Mouse (Mus musculus): ENCODE results near the gene Gatc. TPM values are rescaled to one million over a fixed set of nuclear protein-coding genes. Genes with fewer than 3 reads are reported as not detected.
A peak's percentile ranks its signal among the peaks of the same experiment; 100 is the strongest.

Gatc gene
- polyA plus RNA-seq, 1 experiment from 2014 or later: 42.5 TPM

GRCm38 (mm10) chr5:115326875-115327609 lies 13.9 kb downstream of the Gatc start, which contains the start of gene Srsf9:
Gene Srsf9, plus strand, starts transcription at chr5:115327177.
- Histone ChIP-seq H3K9me3 (ENCODE audit: control insufficient read depth, low read length) (no peaks in the 10 kb centered on the region), H3K36me3 (ENCODE audit: control insufficient read depth, insufficient read depth, low read length) (peaks cover 6% of the 10 kb centered on the region; the same call in 1 of the 2 replicates), H3K4me2 (ENCODE audit: low read depth, severe bottlenecking) (peak within 1 kb of the TSS; percentile 75), H3K27ac (replicated peaks; ENCODE audit: low read depth, low read length) (peak within 1 kb of the TSS; percentile 81), H3K9ac (ENCODE audit: low read length) (peak within 1 kb of the TSS; percentile 94), H3K4me1 (ENCODE audit: control insufficient read depth, insufficient read depth, low read length) (peaks cover 10% of the 10 kb centered on the region), H3K4me3 (ENCODE audit: low read depth, low read length) (peak within 1 kb of the TSS; percentile 76), H3K27me3 (ENCODE audit: control insufficient read depth, insufficient read depth, low read length) (no peaks in the 10 kb centered on the region)
- DNase-seq (ENCODE audit: low spot score): peak; percentile 96
- peak; percentile 85 for ATAC-seq (ENCODE audit: insufficient number of reproducible peaks, low FRiP score, low TSS enrichment, low read depth)
- under 1% methylated on average over 79 of the region's 97 CpGs for whole genome bisulfite sequencing

- ATAC-seq (ENCODE audit: insufficient number of reproducible peaks, low FRiP score, low TSS enrichment, low read depth) (peak; percentile 65; the same call in 1 of the 2 replicates), DNase-seq (ENCODE audit: low spot score) (no peak)
- Histone ChIP-seq H3K4me2 (ENCODE audit: low read depth, severe bottlenecking) (peak overlapping the region; percentile 75), H3K9me3 (ENCODE audit: control insufficient read depth, low read length) (no peaks in the 10 kb centered on the region), H3K4me3 (ENCODE audit: low read depth, low read length) (peak overlapping the region; percentile 76), H3K9ac (ENCODE audit: low read length) (peak overlapping the region; percentile 94), H3K4me1 (ENCODE audit: control insufficient read depth, insufficient read depth, low read length) (peaks cover 10% of the 10 kb centered on the region), H3K27me3 (ENCODE audit: control insufficient read depth, insufficient read depth, low read length) (no peaks in the 10 kb centered on the region), H3K36me3 (ENCODE audit: control insufficient read depth, insufficient read depth, low read length) (peaks cover 4% of the 10 kb centered on the region; the same call in 1 of the 2 replicates), H3K27ac (replicated peaks; ENCODE audit: low read depth, low read length) (peak overlapping the region; percentile 81)
- WGBS: 27% methylated on average over 11 of the region's 11 CpGs
Measured at GRCm38 (mm10) chr5:115326256-115326831, 14.6 kb downstream of the Gatc start.

- no peaks in the 10 kb centered on the region for H3K9me3 ChIP-seq (ENCODE audit: control insufficient read depth, low read length)
- peak overlapping the region; percentile 17; the same call in 1 of the 2 replicates for H3K9ac ChIP-seq (ENCODE audit: low read length)
- DNase-seq (ENCODE audit: low spot score) (peak; percentile 73), ATAC-seq (ENCODE audit: insufficient number of reproducible peaks, low FRiP score, low TSS enrichment, low read depth) (peak; percentile 40; the same call in 1 of the 2 replicates)
- H3K4me3 ChIP-seq (ENCODE audit: low read depth, low read length): peak overlapping the region; percentile 24
- H3K36me3 ChIP-seq (ENCODE audit: control insufficient read depth, insufficient read depth, low read length): no peaks in the 10 kb centered on the region
- peaks cover 30% of the 10 kb centered on the region for H3K4me1 ChIP-seq (ENCODE audit: control insufficient read depth, insufficient read depth, low read length)
- no peaks in the 10 kb centered on the region for H3K27me3 ChIP-seq (ENCODE audit: control insufficient read depth, insufficient read depth, low read length)
- H3K4me2 ChIP-seq (ENCODE audit: low read depth, severe bottlenecking): peak overlapping the region; percentile 67
- under 1% methylated on average over 22 of the region's 22 CpGs for WGBS
- H3K27ac ChIP-seq (replicated peaks; ENCODE audit: low read depth, low read length): 0 out of 2 replicates have a peak overlapping the region, but pooled peaks have one; percentile 30
Measured at GRCm38 (mm10) chr5:115319004-115319940, 21.7 kb downstream of the Gatc start.

GRCm38 (mm10) chr5:115317645-115318328 lies 23.2 kb downstream of the Gatc start:
- WGBS: under 1% methylated on average over 10 of the region's 10 CpGs
- H3K9ac ChIP-seq (ENCODE audit: low read length): no peak overlapping the region

GRCm38 (mm10) chr5:115316968-115317644 lies 23.9 kb downstream of the Gatc start:
- DNase-seq (ENCODE audit: low spot score): peak; percentile 65

More at GRCm38 (mm10) chr5:115317645-115318328, 23.2 kb downstream of the Gatc start:
- H3K27ac ChIP-seq (replicated peaks; ENCODE audit: low read depth, low read length): peak overlapping the region; percentile 94
- H3K36me3 ChIP-seq (ENCODE audit: control insufficient read depth, insufficient read depth, low read length): no peaks in the 10 kb centered on the region
- peak; percentile 76 for ATAC-seq (ENCODE audit: insufficient number of reproducible peaks, low FRiP score, low TSS enrichment, low read depth)
- peaks cover 34% of the 10 kb centered on the region for H3K4me1 ChIP-seq (ENCODE audit: control insufficient read depth, insufficient read depth, low read length)
- H3K9me3 ChIP-seq (ENCODE audit: control insufficient read depth, low read length): no peaks in the 10 kb centered on the region
- no peaks in the 10 kb centered on the region for H3K27me3 ChIP-seq (ENCODE audit: control insufficient read depth, insufficient read depth, low read length)
- H3K4me2 ChIP-seq (ENCODE audit: low read depth, severe bottlenecking): peak overlapping the region; percentile 25; the same call in 1 of the 2 replicates
- peak; percentile 78 for DNase-seq (ENCODE audit: low spot score)
- no peak overlapping the region for H3K4me3 ChIP-seq (ENCODE audit: low read depth, low read length)

GRCm38 (mm10) chr5:115313668-115313943 lies 27.4 kb downstream of the Gatc start:
- Histone ChIP-seq H3K4me3 (ENCODE audit: low read depth, low read length) (no peak overlapping the region), H3K9me3 (ENCODE audit: control insufficient read depth, low read length) (no peaks in the 10 kb centered on the region), H3K4me2 (ENCODE audit: low read depth, severe bottlenecking) (no peak overlapping the region), H3K36me3 (ENCODE audit: control insufficient read depth, insufficient read depth, low read length) (no peaks in the 10 kb centered on the region), H3K27ac (replicated peaks; ENCODE audit: low read depth, low read length) (no peak overlapping the region), H3K27me3 (ENCODE audit: control insufficient read depth, insufficient read depth, low read length) (no peaks in the 10 kb centered on the region), H3K9ac (ENCODE audit: low read length) (no peak overlapping the region), H3K4me1 (ENCODE audit: control insufficient read depth, insufficient read depth, low read length) (peaks cover 25% of the 10 kb centered on the region)
- DNase-seq (ENCODE audit: low spot score): no peak
- whole genome bisulfite sequencing: 24% methylated on average over 5 of the region's 5 CpGs
- ATAC-seq (ENCODE audit: insufficient number of reproducible peaks, low FRiP score, low TSS enrichment, low read depth): no peak

More at GRCm38 (mm10) chr5:115316968-115317644, 23.9 kb downstream of the Gatc start:
- H3K4me3 ChIP-seq (ENCODE audit: low read depth, low read length): no peak overlapping the region
- H3K27ac ChIP-seq (replicated peaks; ENCODE audit: low read depth, low read length): peak overlapping the region; percentile 94
- H3K9me3 ChIP-seq (ENCODE audit: control insufficient read depth, low read length): no peaks in the 10 kb centered on the region
- peak overlapping the region; percentile 57 for H3K9ac ChIP-seq (ENCODE audit: low read length)
- no peaks in the 10 kb centered on the region for H3K36me3 ChIP-seq (ENCODE audit: control insufficient read depth, insufficient read depth, low read length)
- ATAC-seq (ENCODE audit: insufficient number of reproducible peaks, low FRiP score, low TSS enrichment, low read depth): peak; percentile 63; the same call in 1 of the 2 replicates
- 4% methylated on average over 14 of the region's 14 CpGs for WGBS
- H3K27me3 ChIP-seq (ENCODE audit: control insufficient read depth, insufficient read depth, low read length): no peaks in the 10 kb centered on the region
- peaks cover 34% of the 10 kb centered on the region for H3K4me1 ChIP-seq (ENCODE audit: control insufficient read depth, insufficient read depth, low read length)
- H3K4me2 ChIP-seq (ENCODE audit: low read depth, severe bottlenecking): peak overlapping the region; percentile 25; the same call in 1 of the 2 replicates

- no peak overlapping the region for H3K27ac ChIP-seq (replicated peaks; ENCODE audit: low read depth, low read length)
- 67% methylated on average over 10 of the region's 10 CpGs for WGBS
- ATAC-seq (ENCODE audit: insufficient number of reproducible peaks, low FRiP score, low TSS enrichment, low read depth): no peak
Measured at GRCm38 (mm10) chr5:115312816-115313667, 27.9 kb downstream of the Gatc start.

More at GRCm38 (mm10) chr5:115312816-115313667, 27.9 kb downstream of the Gatc start:
- no peak overlapping the region for H3K4me2 ChIP-seq (ENCODE audit: low read depth, severe bottlenecking)
- DNase-seq (ENCODE audit: low spot score): no peak
- no peak overlapping the region for H3K9ac ChIP-seq (ENCODE audit: low read length)
- peaks cover 19% of the 10 kb centered on the region for H3K4me1 ChIP-seq (ENCODE audit: control insufficient read depth, insufficient read depth, low read length)
- H3K36me3 ChIP-seq (ENCODE audit: control insufficient read depth, insufficient read depth, low read length): no peaks in the 10 kb centered on the region
- H3K4me3 ChIP-seq (ENCODE audit: low read depth, low read length): no peak overlapping the region
- H3K27me3 ChIP-seq (ENCODE audit: control insufficient read depth, insufficient read depth, low read length): no peaks in the 10 kb centered on the region
- no peaks in the 10 kb centered on the region for H3K9me3 ChIP-seq (ENCODE audit: control insufficient read depth, low read length)

Data from limb, embryonic 11.5 days (tissue).